Mouse (Mus musculus): ENCODE results near the gene H2-DMa.

The H2-DMa gene

GRCm38 (mm10) chr17:34102831-34103230, 16.5 kb upstream of the H2-DMa start:
- peak in 1 of 2 experiments; percentile 33 for DNase-seq (ENCODE audit: low read depth in 2 of 2, low spot score in 2 of 2)

- no peak for DNase-seq (ENCODE audit: low read depth in 2 of 2, low spot score in 2 of 2)
Measured at GRCm38 (mm10) chr17:34104804-34105203, 14.5 kb upstream of the H2-DMa start.

GRCm38 (mm10) chr17:34106555-34106954, 12.8 kb upstream of the H2-DMa start:
- DNase-seq (ENCODE audit: low read depth in 2 of 2, low spot score in 2 of 2), result no peak

DNA sequence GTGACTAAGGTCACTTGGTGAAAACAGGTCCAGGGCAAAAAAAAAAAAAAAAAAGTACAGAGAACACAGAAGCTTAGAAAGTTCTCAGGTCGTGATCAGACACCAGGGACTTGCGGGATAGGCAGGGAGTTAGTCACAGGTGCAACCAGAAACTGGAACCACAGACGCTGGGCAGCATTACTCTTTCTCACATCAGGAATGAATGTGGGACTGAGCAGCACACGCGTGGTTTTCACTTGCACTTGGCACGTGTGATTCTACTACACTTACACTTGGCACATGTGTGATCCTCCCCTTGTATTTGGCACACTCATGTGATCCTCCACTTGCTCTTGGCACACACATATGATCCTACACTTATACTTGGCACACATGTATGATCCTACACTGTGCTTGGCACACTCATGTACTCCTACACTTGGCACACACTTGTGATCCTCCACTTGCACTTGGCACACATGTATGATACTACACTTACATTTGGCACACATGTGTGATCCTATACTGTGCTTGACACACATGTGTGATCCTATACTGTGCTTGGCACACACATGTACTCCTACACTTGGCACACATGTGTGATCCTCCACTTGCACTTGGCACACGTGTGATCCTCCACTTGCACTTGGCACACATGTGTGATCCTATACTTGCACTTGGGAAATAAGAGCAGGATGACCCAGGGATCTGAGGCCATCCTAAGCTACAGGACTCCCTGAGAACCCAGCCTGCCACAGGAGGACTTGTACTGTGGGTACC, 12.1 kb upstream of the H2-DMa start:
- no peak for DNase-seq (ENCODE audit: low read depth in 2 of 2, low spot score in 2 of 2)

GRCm38 (mm10) chr17:34108460-34108859, 10.9 kb upstream of the H2-DMa start:
- no peak for DNase-seq (ENCODE audit: low read depth in 2 of 2, low spot score in 2 of 2)

DNA sequence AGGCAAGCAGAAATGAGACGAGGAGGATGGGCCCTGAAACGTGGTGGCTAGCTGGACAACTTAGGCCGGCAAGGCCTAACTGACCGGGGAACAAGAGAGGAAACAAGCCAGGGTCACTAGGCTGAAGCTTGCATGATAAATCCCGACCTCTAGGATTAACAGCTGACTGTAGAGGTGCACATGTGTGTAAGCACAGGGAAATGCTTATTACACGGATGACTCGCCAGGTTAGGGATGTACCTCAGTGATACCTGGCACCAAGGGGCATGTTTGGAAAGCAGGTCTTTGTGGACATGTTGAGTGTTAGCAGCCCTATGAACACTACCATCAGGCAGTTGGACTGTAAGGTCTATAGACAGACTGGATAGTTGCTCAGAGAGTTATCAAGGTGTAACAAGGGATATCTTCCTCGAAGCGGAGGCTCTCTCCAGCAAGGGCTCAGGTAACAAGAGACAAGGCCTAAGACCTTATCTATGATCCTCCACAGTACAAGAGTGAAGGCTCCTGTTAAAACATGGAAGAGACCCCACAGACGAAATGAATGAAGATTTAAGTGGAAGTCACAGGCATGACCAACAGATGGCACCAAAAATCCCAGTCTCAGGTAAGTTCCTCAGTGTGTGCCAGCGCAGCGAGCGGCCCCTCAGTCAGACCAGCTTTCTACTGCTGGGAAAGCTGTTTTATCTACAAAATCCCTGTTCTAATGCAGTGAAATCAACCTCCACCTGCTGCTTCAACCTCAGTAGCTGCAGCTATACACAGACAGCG, 10.1 kb upstream of the H2-DMa start:
- peak in 1 of 2 experiments; percentile 48 for DNase-seq (ENCODE audit: low read depth in 2 of 2, low spot score in 2 of 2)

- no peak for DNase-seq (ENCODE audit: low read depth in 2 of 2, low spot score in 2 of 2)
Measured at GRCm38 (mm10) chr17:34109806-34110195, 9.5 kb upstream of the H2-DMa start.

- DNase-seq (ENCODE audit: low read depth in 2 of 2, low spot score in 2 of 2), result no peak
Measured at GRCm38 (mm10) chr17:34110309-34110708, 9.0 kb upstream of the H2-DMa start.

DNA sequence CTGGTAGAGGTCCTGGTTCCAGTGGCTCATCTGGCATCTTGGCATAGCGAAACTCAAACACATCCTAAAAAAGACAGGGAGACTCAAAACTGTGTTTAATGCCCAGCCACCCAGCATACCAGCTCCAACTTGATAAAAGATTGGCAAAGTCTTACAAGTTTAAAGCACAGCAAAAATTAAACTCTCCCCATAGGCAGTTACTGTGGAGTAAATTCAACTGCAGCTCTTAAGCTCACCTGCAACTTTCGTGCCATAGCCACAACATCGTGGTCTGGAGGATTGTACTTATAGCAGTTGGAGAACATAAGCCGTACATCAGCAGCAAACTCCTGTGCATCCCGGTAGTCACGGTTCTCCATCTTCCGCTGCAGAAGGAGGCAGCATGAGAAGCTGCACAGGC, 5.2 kb upstream of the H2-DMa start:
- no peak for DNase-seq (ENCODE audit: low read depth in 2 of 2, low spot score in 2 of 2)

GRCm38 (mm10) chr17:34116736-34117370, 2.5 kb upstream of the H2-DMa start:
- no peak for DNase-seq (ENCODE audit: low read depth in 2 of 2, low spot score in 2 of 2)

DNA sequence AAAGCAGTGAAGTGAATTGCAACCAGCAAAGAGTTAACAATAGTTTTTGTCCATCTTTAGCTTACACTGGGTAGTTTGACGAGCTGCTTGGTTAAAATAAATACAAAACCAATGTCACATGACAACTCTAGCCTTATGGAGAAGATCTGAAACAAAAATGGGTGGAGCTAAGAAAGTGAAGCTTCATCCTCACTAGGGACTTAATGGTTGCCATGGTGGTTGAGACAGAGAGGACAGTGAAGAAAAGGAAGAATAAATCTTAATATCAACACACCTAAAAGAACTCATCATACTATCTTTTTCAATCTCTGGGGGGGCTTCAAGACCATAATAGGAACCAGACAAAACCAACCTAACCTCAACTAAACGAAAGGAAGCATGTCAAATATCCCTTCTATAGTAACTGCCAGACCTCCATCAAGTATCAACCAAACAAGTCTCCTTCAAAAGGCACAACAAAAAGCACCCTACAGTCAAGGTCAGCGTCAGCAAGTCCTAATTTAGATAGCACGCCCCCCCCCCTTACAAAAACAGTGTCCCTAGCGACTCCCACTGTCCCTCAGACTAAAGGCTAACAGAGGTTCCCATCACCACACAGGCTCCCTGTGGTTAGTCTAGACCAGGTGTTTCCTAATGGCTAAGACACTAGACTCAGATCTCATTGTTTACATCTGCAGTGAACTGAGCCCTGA, 1.8 kb upstream of the H2-DMa start:
- DNase-seq (ENCODE audit: low read depth in 2 of 2, low spot score in 2 of 2), result no peak

DNA sequence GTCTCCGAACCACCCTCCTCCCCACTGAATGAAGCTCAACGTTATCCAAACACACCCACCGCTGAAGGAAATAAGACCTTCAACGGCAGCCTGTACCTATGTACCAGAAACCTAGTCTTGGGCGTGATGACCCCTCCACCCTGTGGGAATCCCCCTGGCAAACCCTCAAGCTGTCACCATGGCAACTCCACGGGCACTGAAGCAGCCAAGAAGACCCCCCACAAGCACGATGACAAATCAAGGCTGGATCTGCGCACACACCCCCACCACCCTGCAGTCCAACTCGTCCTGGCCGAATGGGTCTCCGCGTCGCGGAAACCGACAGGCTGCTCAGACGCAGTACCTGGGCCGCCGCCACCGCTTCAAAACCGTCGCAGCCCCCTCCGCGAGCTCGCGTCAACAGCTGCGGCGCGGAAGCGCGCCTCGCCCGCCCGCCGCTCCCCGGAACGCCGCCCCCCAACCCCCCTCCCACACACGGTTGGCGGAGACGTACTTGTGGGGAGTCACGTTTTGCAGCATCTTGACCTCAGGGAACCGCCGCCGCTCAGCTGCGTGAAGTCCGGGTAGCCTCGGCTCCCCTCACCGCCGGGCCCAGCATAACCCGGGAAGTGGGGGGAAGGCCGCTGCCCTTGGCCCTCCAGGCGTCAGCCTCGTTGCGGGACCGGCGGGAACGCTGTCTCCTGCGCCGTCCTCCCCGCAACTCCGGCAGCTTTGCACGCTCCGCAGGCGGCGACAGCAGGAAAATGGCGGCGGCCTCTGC, 1.0 kb upstream of the H2-DMa start:
- peak; percentile 35 to 45 for DNase-seq (ENCODE audit: low read depth in 2 of 2, low spot score in 2 of 2)

DNA sequence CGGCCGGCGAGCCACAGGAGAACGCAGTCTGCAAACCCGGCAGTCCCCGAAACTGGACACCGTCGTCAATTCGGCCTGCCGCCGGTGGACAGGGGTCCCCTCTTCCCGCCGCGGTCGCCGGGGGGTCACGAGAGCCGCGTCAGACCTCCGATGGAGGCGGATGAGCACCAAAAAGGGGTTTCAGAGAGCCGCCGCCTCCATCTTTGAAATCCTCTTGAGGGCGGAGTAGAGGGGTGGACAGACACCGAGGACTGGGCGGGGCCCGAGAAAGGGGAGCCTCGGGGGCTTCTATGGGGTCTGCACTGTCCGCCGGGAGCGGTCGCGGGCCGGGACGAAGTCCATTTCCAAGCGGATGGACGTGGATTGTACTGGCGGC, 480 bp upstream of the H2-DMa start:
- DNase-seq (ENCODE audit: low read depth in 2 of 2, low spot score in 2 of 2), result no peak

- peak in 1 of 2 experiments; percentile 58 for DNase-seq (ENCODE audit: low read depth in 2 of 2, low spot score in 2 of 2)
Measured at GRCm38 (mm10) chr17:34120180-34120723, 911 bp downstream of the H2-DMa start.

GRCm38 (mm10) chr17:34120814-34121171, 1.5 kb downstream of the H2-DMa start:
- peak; percentile 47 to 61 for DNase-seq (ENCODE audit: low read depth in 2 of 2, low spot score in 2 of 2)

DNA sequence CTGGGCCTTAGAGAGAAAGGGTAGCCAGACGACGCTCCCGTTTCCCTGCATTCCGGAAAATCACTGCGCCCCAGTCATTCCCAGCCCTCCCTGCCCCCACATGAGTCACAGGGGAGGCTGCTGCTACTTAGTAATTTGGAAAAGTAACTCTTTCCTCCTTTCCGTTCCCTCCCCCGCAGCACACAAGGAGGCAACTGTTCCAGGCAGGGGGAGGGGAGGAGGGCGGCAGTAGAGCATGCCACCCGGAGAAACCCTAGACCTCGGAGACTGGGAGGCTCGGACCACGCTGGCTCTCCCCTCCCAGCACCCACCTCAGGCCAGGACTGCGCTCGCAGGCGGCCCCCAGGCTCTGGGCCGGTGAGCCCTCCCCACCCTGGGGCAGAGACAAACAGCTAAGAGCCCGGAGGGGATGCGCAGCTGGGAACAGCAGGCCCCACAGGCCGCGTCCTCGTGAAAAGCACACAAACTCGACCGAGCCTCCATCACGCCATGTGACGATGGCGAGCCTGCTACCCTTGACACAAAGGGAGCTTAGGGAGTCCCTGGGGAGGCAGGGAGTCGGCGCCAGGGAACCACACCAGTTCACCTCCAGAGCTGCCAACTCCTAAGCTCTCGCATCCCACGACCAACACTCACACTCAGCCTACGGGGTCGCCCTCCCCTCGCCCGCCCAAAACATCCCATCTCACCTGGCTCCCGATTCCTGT, 2.0 kb downstream of the H2-DMa start:
- peak; percentile 47 to 60 for DNase-seq (ENCODE audit: low read depth in 2 of 2, low spot score in 2 of 2)

GRCm38 (mm10) chr17:34121879-34122187, 2.5 kb downstream of the H2-DMa start:
- DNase-seq (ENCODE audit: low read depth in 2 of 2, low spot score in 2 of 2), result no peak

DNA sequence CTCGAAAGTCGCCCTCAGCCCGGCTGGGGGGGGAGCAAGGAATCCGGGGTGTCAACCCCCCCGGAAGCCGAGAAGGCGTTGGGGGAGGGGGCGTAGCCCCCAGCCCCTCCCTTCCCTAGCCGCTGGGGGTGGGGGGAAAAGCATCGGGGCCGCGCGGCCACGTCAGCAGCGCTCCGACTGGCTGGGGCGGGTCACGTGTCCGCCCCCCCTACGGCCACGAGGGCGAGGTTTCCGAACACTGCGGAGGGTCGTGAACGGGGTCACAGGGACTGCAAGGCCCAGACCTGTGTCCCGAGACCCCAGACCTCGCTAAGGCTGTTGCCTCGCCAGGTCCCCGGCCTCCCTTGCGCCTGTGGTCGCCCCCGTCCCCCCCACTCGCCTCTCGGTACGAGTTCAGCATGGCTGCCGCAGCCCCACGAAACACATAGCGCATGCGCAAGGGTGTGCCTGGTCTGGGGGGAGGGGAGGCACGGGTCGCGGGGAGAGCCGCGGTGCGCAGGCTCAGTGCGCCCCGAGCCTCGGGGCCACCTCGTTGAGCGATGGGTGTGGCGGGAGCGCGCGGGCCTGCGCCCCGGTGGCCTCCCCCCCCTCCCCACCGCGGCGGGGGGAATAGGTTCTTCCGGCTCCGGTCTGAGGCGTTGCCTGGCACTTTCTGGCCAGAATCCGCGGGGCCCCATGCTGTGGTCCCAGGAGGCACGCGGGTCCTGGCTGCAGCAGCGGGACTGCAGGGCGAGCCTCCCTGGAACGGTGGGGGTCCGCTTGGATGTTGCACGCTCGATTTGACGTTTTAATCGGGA, 3.0 kb downstream of the H2-DMa start, which contains the start of gene Brd2:
Gene Brd2 (minus strand): TSS at position 447 of the 797 bp plus-strand sequence.
- peak; percentile 93 to 95 for DNase-seq (ENCODE audit: low read depth in 2 of 2, low spot score in 2 of 2)

DNA sequence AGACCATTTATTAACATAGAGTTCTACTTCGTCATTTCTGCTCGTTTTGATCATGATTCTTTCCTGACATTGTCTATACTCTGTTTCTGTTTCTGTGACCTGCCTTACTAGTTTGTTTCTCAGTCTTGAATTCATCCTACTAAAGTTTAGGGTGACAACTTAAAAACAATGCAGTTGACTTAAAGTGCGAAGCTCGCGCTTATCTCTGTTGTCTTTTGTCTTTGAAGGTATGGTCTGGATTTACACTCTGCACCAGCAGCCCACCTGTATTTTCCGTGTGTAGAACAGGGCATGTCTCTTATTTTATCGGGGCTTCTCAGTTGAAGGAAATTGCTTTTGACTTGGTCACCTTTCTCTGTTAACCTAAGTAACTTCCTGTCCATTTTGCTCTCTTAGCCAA, 3.8 kb downstream of the H2-DMa start:
- no peak for DNase-seq (ENCODE audit: low read depth in 2 of 2, low spot score in 2 of 2)
